Mouse (Mus musculus) cortical plate, adult 2 months (tissue): ENCODE measurements at regions not wholly inside any gene's neighbourhood (a gene's known extent, or its start where the extent isn't known, plus 50 kb on each side); places are given as distances from the start of the nearest gene placed in this dataset.

Experiments used
- CTCF ChIP-seq: fragments of 200-500 bp; IDR thresholded peaks from 2 replicates; pipeline ENCODE4 v1.5.1; 2011; ENCODE audit warnings: mild to moderate bottlenecking, control low read depth, low read length; ENCODE audit not compliant: insufficient read depth; ENCODE audit errors: extremely low read depth
- POLR2A ChIP-seq: fragments of 200-500 bp; IDR thresholded peaks from 2 replicates; pipeline ENCODE4 v1.6.1; 2011; ENCODE audit warnings: mild to moderate bottlenecking, low read length, control low read depth; ENCODE audit not compliant: insufficient read depth; ENCODE audit errors: extremely low read depth

DNA sequence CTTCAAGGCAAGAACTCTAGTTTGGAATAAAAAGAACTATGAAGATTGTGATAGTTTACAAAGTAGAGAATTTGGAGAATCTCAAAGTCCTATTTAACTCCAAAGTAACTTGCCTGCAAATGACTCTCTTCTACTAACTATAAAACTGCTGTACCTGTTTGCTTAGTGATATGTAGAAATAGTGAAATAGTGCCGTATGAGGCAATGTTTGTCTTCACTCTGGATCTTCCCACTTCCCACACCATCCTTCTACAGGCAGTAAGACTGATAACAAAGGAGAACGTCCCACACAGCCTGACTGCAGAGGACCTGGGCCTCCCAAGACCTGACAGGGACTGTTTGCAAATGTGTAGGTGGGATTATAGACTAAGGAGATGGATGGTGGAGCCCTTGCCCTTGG, 85.4 kb upstream of the Tbx20 start:
- TF ChIP-seq POLR2A (no peak), CTCF (no peak)
